Mouse (Mus musculus): ENCODE measurements around the gene Smyd2. TPM values are rescaled to one million over a fixed set of nuclear protein-coding genes. Genes with fewer than 3 reads are reported as not detected.

Gene Smyd2
- total and polyA plus RNA-seq, 3 experiments: 79.9 to 119 (median 84.7) TPM

GRCm38 (mm10) chr1:189894191-189894590, 28.0 kb downstream of the Smyd2 start:
- no peak for TF ChIP-seq POLR2A (IDR thresholded peaks at IDR 0.05; ENCODE audit: low read depth, low read length)
- TF ChIP-seq MAFK (IDR thresholded peaks at IDR 0.05; ENCODE audit: insufficient replicate concordance, low read length): no peak
- TF ChIP-seq HCFC1 (IDR thresholded peaks at IDR 0.05; ENCODE audit: low read depth, low read length): no peak
- TF ChIP-seq ZNF384 (IDR thresholded peaks at IDR 0.05; ENCODE audit: low read depth, low read length): no peak
- TF ChIP-seq MAX (IDR thresholded peaks at IDR 0.05; ENCODE audit: low read length): no peak
- TF ChIP-seq EP300 (IDR thresholded peaks at IDR 0.05; ENCODE audit: low read length): no peak
- no peak for TF ChIP-seq RAD21 (IDR thresholded peaks at IDR 0.05; ENCODE audit: low read depth, low read length)
- TF ChIP-seq RCOR1 (conservative IDR thresholded peaks at IDR 0.05; ENCODE audit: low read depth, low read length): no peak
- no peak for TF ChIP-seq MAZ (IDR thresholded peaks at IDR 0.05; ENCODE audit: low read depth, low read length)
- TF ChIP-seq USF1 (IDR thresholded peaks at IDR 0.05; ENCODE audit: low read depth, low read length): no peak
- no peak for TF ChIP-seq E2F4 (IDR thresholded peaks at IDR 0.05; ENCODE audit: insufficient replicate concordance, low read depth, low read length)
- TF ChIP-seq UBTF (IDR thresholded peaks at IDR 0.05; ENCODE audit: low read depth, low read length): no peak
- no peak for TF ChIP-seq ETS1 (conservative IDR thresholded peaks at IDR 0.05; ENCODE audit: low read depth, low read length)
- no peak for TF ChIP-seq SIN3A (IDR thresholded peaks at IDR 0.05; ENCODE audit: low read length)
- TF ChIP-seq CTCF (conservative IDR thresholded peaks at IDR 0.05 in 1 of 2, IDR thresholded peaks at IDR 0.05 in 1 of 2; ENCODE audit: low read depth in 2 of 2, low read length in 2 of 2): no peak
- TF ChIP-seq POLR2AphosphoS2 (IDR thresholded peaks at IDR 0.05; ENCODE audit: low read depth, low read length): no peak
- TF ChIP-seq JUND (conservative IDR thresholded peaks at IDR 0.05; ENCODE audit: low read depth, low read length): no peak
- Histone ChIP-seq H3K4me3 (replicated peaks in 1 of 3; ENCODE audit: low read depth in 2 of 3, low read length in 2 of 3, poor library complexity in 1 of 3) (no peak overlapping the region), H3K27me3 (replicated peaks) (no peaks in the 10 kb centered on the region), H3K27ac (ENCODE audit: insufficient read depth, low read depth) (no peak overlapping the region), H3K4me2 (ENCODE audit: insufficient read depth, low read depth, poor library complexity, severe bottlenecking) (no peak overlapping the region), H3K9me3 (replicated peaks; ENCODE audit: low read length) (no peaks in the 10 kb centered on the region), H3K9ac (ENCODE audit: insufficient read depth, low read depth) (no peak overlapping the region), H3K36me3 (replicated peaks in 1 of 2; ENCODE audit: control insufficient read depth in 1 of 2, insufficient read depth in 1 of 2, low read length in 1 of 2) (peaks cover 51 to 95% of the 10 kb centered on the region in 2 experiments), H3K4me1 (ENCODE audit: control insufficient read depth in 1 of 2, insufficient read depth in 2 of 2) (no peaks in the 10 kb centered on the region), H3K79me2 (replicated peaks; ENCODE audit: control insufficient read depth, extremely low read depth, insufficient read depth, poor library complexity, severe bottlenecking) (no peaks in the 10 kb centered on the region)
- in situ Hi-C loops (cut with MboI; ENCODE audit: low pct_ligation_motif_present, low pct_unique_long_range_greater_than_20kb, low sequenced_read_pairs): no loop called here
- DNase-seq (ENCODE audit: extremely low read depth): no peak
- dilution Hi-C loops (cut with MboI; ENCODE audit: extremely low pct_ligation_motif_present, extremely low pct_unique_long_range_greater_than_20kb, low sequenced_read_pairs): no loop called here

DNA sequence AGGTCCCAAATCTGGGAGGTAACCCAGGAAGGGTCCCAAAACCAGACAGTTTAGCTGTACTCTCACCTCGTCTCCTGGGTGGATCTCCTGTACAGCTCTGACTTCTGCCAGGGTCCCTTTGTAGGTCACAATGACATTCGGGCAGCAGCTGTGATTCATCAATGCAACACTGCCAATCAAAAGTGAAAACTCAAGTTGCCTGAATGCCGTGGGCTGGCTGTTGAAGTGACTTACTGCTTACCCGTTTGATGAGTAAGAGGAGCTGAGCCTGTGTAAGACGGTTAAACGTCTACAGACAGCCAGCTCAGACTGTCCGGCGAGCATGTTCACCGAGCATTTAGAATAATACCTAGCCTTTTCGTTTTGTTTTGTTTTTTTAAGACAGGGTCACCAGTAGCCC, 33.4 kb downstream of the Smyd2 start:
- no peak overlapping the region for H3K27ac ChIP-seq (ENCODE audit: insufficient read depth, low read depth)
- in situ Hi-C loops (cut with MboI; ENCODE audit: low pct_ligation_motif_present, low pct_unique_long_range_greater_than_20kb, low sequenced_read_pairs) (loop anchor here (5.0 kb wide), 2 partner anchors 34 to 84 kb away; partner anchors contain the start of gene Smyd2), dilution Hi-C loops (cut with MboI; ENCODE audit: extremely low pct_ligation_motif_present, extremely low pct_unique_long_range_greater_than_20kb, low sequenced_read_pairs) (no loop called here)
- H3K36me3 ChIP-seq (replicated peaks in 1 of 2; ENCODE audit: control insufficient read depth in 1 of 2, insufficient read depth in 1 of 2, low read length in 1 of 2): peaks cover 32 to 95% of the 10 kb centered on the region in 2 experiments
- H3K79me2 ChIP-seq (replicated peaks; ENCODE audit: control insufficient read depth, extremely low read depth, insufficient read depth, poor library complexity, severe bottlenecking): no peaks in the 10 kb centered on the region
- no peaks in the 10 kb centered on the region for H3K27me3 ChIP-seq (replicated peaks)
- no peak overlapping the region for H3K4me3 ChIP-seq (replicated peaks in 1 of 3; ENCODE audit: low read depth in 2 of 3, low read length in 2 of 3, poor library complexity in 1 of 3)
- no peaks in the 10 kb centered on the region for H3K4me1 ChIP-seq (ENCODE audit: control insufficient read depth in 1 of 2, insufficient read depth in 2 of 2)
- H3K9me3 ChIP-seq (replicated peaks; ENCODE audit: low read length): no peaks in the 10 kb centered on the region
- no peak for TF ChIP-seq MAX (IDR thresholded peaks at IDR 0.05; ENCODE audit: low read length)
- no peak for DNase-seq (ENCODE audit: extremely low read depth)
- no peak overlapping the region for H3K9ac ChIP-seq (ENCODE audit: insufficient read depth, low read depth)
- H3K4me2 ChIP-seq (ENCODE audit: insufficient read depth, low read depth, poor library complexity, severe bottlenecking): no peak overlapping the region
